ENCODE assay signal across 9 mouse cellular contexts in the genomic region with DNA sequence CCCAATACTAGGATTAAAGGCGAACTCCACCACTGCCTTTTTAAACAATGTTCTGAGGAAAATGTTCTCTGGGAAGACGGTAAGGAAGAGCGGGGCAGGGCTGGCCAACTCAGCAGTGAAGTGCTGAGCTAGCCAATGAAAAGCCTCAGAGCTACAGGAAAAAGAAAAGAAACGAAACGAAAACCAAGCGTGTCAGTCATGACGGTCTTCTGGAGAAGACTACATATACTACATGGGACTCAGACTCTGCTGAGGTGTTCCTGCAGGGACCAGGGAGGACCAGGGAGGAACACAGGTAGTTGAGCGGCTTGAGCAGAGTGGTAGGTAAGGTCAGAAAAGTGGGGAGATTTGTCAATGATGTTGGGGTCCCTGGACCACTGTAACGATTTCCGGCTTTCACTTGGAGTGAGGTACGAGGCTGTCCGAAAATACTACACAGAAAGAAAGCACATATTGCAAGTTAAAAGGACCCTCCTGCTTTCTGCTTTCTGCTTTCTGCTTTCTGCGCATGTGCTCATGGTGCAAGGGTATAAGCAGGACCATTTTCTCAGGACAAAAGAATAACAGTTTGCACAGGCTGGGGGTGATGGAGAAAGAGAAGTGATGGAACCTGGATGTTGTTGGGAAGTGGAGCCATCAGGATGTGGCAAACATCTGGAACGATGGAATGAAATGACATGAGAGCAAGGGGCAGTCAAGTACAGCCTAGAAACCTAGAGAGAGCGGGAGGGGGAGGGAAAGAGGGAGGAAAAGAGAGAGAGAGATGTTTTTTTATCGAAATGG. TPM values are rescaled to one million over a fixed set of nuclear protein-coding genes. Genes with fewer than 3 reads are reported as not detected.
DNase-seq lines count a peak whose midpoint lies in the region; ATAC-seq and TF ChIP-seq lines count a peak whose summit lies in the region.
"Had no signal": no experiment of that assay in that cellular context is flagged by ENCODE, and none has a peak within 500 bp of the region (broad histone marks: within the 10 kb centered on the region; RNA-seq: fewer than 3 reads in every experiment).

No protein-coding gene starts in this region.

- WGBS in forebrain, embryonic 10.5 days = 82% methylated on average over 16 of the region's 16 CpGs
- WGBS in forebrain, embryonic 12.5 days = 82% methylated on average over 16 of the region's 16 CpGs
- 73% methylated on average over 16 of the region's 16 CpGs for WGBS in limb, embryonic 12.5 days
- 57% methylated on average over 16 of the region's 16 CpGs for WGBS in stomach, postnatal 0 days

- no peaks in the 10 kb centered on the region for H3K9me3 ChIP-seq in forebrain, embryonic 10.5 days
- H3K9me3 ChIP-seq in forebrain, embryonic 12.5 days = no peaks in the 10 kb centered on the region
- no peaks in the 10 kb centered on the region for H3K9me3 ChIP-seq in limb, embryonic 12.5 days
- H3K9me3 ChIP-seq in stomach, postnatal 0 days (ENCODE audit: control insufficient read depth, low read length) = no peaks in the 10 kb centered on the region

- no peak for TF ChIP-seq EP300 in stomach, postnatal 0 days (optimal IDR thresholded peaks at IDR 0.05)

- no peak overlapping the region for H3K9ac ChIP-seq in forebrain, embryonic 12.5 days
- no peak overlapping the region for H3K9ac ChIP-seq in limb, embryonic 12.5 days (replicated peaks)
- no peak overlapping the region for H3K9ac ChIP-seq in stomach, postnatal 0 days (ENCODE audit: low read length)

- 0 out of 2 replicates have a peak overlapping the region, but pooled peaks have one; percentile 3 for H3K27ac ChIP-seq in forebrain, embryonic 10.5 days
- H3K27ac ChIP-seq in forebrain, embryonic 12.5 days = no peak overlapping the region
- no peak overlapping the region for H3K27ac ChIP-seq in testis, adult 2 months (ENCODE audit: control insufficient read depth, insufficient read depth, low read depth, low read length)
- H3K27ac ChIP-seq in limb, embryonic 12.5 days = peak overlapping the region; percentile 84
- H3K27ac ChIP-seq in stomach, postnatal 0 days (replicated peaks) = peak overlapping the region; percentile 69

- peaks cover 18% of the 10 kb centered on the region; the same call in 1 of the 2 replicates for H3K4me1 ChIP-seq in forebrain, embryonic 10.5 days
- no peaks in the 10 kb centered on the region for H3K4me1 ChIP-seq in forebrain, embryonic 12.5 days
- no peaks in the 10 kb centered on the region for H3K4me1 ChIP-seq in testis, adult 2 months (ENCODE audit: control insufficient read depth, insufficient read depth, low read length)
- peaks cover 23% of the 10 kb centered on the region for H3K4me1 ChIP-seq in limb, embryonic 12.5 days (replicated peaks)
- peaks cover 2% of the 10 kb centered on the region; the same call in 1 of the 2 replicates for H3K4me1 ChIP-seq in stomach, postnatal 0 days (replicated peaks; ENCODE audit: control insufficient read depth, insufficient read depth)

- no peak overlapping the region for H3K4me3 ChIP-seq in forebrain, embryonic 10.5 days
- H3K4me3 ChIP-seq in forebrain, embryonic 12.5 days (replicated peaks) = no peak overlapping the region
- peak overlapping the region; percentile 34 for H3K4me3 ChIP-seq in testis, adult 2 months (ENCODE audit: control insufficient read depth, low read depth, low read length)
- no peak overlapping the region for H3K4me3 ChIP-seq in limb, embryonic 12.5 days (replicated peaks)
- H3K4me3 ChIP-seq in stomach, postnatal 0 days (ENCODE audit: low read depth, low read length) = peak overlapping the region; percentile 24

- H3K36me3 ChIP-seq in forebrain, embryonic 10.5 days (replicated peaks) = no peaks in the 10 kb centered on the region
- H3K36me3 ChIP-seq in forebrain, embryonic 12.5 days (replicated peaks) = no peaks in the 10 kb centered on the region
- H3K36me3 ChIP-seq in testis, adult 2 months (ENCODE audit: control insufficient read depth, insufficient read depth, low read length) = no peaks in the 10 kb centered on the region
- H3K36me3 ChIP-seq in limb, embryonic 12.5 days = no peaks in the 10 kb centered on the region
- H3K36me3 ChIP-seq in stomach, postnatal 0 days (ENCODE audit: control insufficient read depth, insufficient read depth, low read length) = no peaks in the 10 kb centered on the region

- no peak overlapping the region for H3K4me2 ChIP-seq in forebrain, embryonic 12.5 days
- peak overlapping the region; percentile 23 for H3K4me2 ChIP-seq in limb, embryonic 12.5 days
- peak overlapping the region; percentile 39 for H3K4me2 ChIP-seq in stomach, postnatal 0 days (replicated peaks; ENCODE audit: low read depth)

- no peaks in the 10 kb centered on the region for H3K27me3 ChIP-seq in forebrain, embryonic 10.5 days (ENCODE audit: poor library complexity, severe bottlenecking)
- no peaks in the 10 kb centered on the region for H3K27me3 ChIP-seq in forebrain, embryonic 12.5 days
- no peaks in the 10 kb centered on the region for H3K27me3 ChIP-seq in testis, adult 2 months (ENCODE audit: control insufficient read depth, insufficient read depth, low read length)
- H3K27me3 ChIP-seq in limb, embryonic 12.5 days = no peaks in the 10 kb centered on the region
- H3K27me3 ChIP-seq in stomach, postnatal 0 days (ENCODE audit: control insufficient read depth, insufficient read depth, low read length) = no peaks in the 10 kb centered on the region

- TF ChIP-seq POLR2A in testis, adult 2 months (IDR thresholded peaks at IDR 0.05; ENCODE audit: control insufficient read depth, low read depth, low read length) = no peak

- no peak for DNase-seq in forebrain, embryonic 10.5 days (ENCODE audit: extremely low spot score, low spot score)
- no peak for DNase-seq in testis, postnatal 10 days (ENCODE audit: low spot score)
- no peak for DNase-seq in stomach, postnatal 0 days (ENCODE audit: low spot score)
- DNase-seq in layer of hippocampus, postnatal 10 days (ENCODE audit: low spot score in 2 of 2) = no peak
- no peak for DNase-seq in right cerebral cortex, postnatal 14 days
- DNase-seq: cerebellum, postnatal 25 days had no signal

- ATAC-seq in forebrain, embryonic 12.5 days (ENCODE audit: low FRiP score) = no peak
- peak; percentile 24; the same call in 1 of the 2 replicates for ATAC-seq in limb, embryonic 12.5 days (ENCODE audit: insufficient number of reproducible peaks, insufficient read depth, low FRiP score, low TSS enrichment, low read depth)
- ATAC-seq in stomach, postnatal 0 days (ENCODE audit: low FRiP score, low TSS enrichment) = peak; percentile 41; the same call in 1 of the 2 replicates

- TF ChIP-seq CTCF in testis, adult 2 months (IDR thresholded peaks at IDR 0.05; ENCODE audit: control insufficient read depth, insufficient read depth, insufficient replicate concordance, low read depth, low read length) = no peak
- TF ChIP-seq CTCF in stomach, postnatal 0 days (IDR thresholded peaks at IDR 0.05; ENCODE audit: low read depth) = no peak

RNA-seq across cellular contexts. Expression of a gene that starts 20.4 kb away (rescaled TPM):
- 19.0 and 19.1 TPM in 2 replicates for polyA plus RNA-seq in forebrain, embryonic 10.5 days (2016; fragmentation: Nextera tagmentation; extraction: Ambion mirVana)
- polyA plus RNA-seq in forebrain, embryonic 12.5 days (2016; fragmentation: Nextera tagmentation; extraction: Ambion mirVana) = 16.1 and 17.7 TPM in 2 replicates
- polyA plus RNA-seq in testis, adult 2 months (2012; rRNA removed) = 15.9 and 16.7 TPM in 2 replicates
- polyA plus RNA-seq in limb, embryonic 12.5 days (2016; fragmentation: Nextera tagmentation; extraction: Ambion mirVana) = 45.3 and 48.4 TPM in 2 replicates
- 56.9 and 57.2 TPM in 2 replicates for polyA plus RNA-seq in stomach, postnatal 0 days (2015; fragmentation: Nextera tagmentation; extraction: Ambion mirVana)
- total RNA-seq in layer of hippocampus, postnatal 10 days (2021) = 10 to 100 TPM; 57.8 to 62.1 TPM

RNA-seq across cellular contexts. Expression of a gene that starts 21.1 kb away (rescaled TPM):
- not detected in 2 replicates for polyA plus RNA-seq in forebrain, embryonic 10.5 days (2016; fragmentation: Nextera tagmentation; extraction: Ambion mirVana)
- polyA plus RNA-seq in forebrain, embryonic 12.5 days (2016; fragmentation: Nextera tagmentation; extraction: Ambion mirVana) = not detected in 2 replicates
- not detected in 2 replicates for polyA plus RNA-seq in testis, adult 2 months (2012; rRNA removed)
- polyA plus RNA-seq in limb, embryonic 12.5 days (2016; fragmentation: Nextera tagmentation; extraction: Ambion mirVana) = not detected in 2 replicates
- polyA plus RNA-seq in stomach, postnatal 0 days (2015; fragmentation: Nextera tagmentation; extraction: Ambion mirVana) = 0.38 TPM in 1 of 2 replicates, not detected in the other
- total RNA-seq in layer of hippocampus, postnatal 10 days (2021) = not detected

Comparison
In these comparisons a context has a peak if more than half of its experiments do, and no peak if none do; other contexts are left out.
1. H3K27ac ChIP-seq: peak in forebrain, embryonic 10.5 days (single experiment), limb, embryonic 12.5 days (single experiment) and stomach, postnatal 0 days (single experiment); none in forebrain, embryonic 12.5 days (single experiment) and testis, adult 2 months (single experiment).
2. H3K4me3 ChIP-seq: peak in testis, adult 2 months (single experiment) and stomach, postnatal 0 days (single experiment); none in forebrain, embryonic 10.5 days (single experiment), forebrain, embryonic 12.5 days (single experiment) and limb, embryonic 12.5 days (single experiment).